Mouse (Mus musculus): Measurements from ENCODE around the gene Cdk20.

Gene Cdk20

GRCm38 (mm10) chr13:64432017-64432995, at the start of gene Cdk20:
Gene Cdk20, plus strand, starts transcription at chr13:64432314.
- in situ Hi-C loops (cut with MboI): loop anchor here (10.0 kb wide), 1 partner anchor 118 kb away; the partner anchor contains the start of gene Aaed1

DNA sequence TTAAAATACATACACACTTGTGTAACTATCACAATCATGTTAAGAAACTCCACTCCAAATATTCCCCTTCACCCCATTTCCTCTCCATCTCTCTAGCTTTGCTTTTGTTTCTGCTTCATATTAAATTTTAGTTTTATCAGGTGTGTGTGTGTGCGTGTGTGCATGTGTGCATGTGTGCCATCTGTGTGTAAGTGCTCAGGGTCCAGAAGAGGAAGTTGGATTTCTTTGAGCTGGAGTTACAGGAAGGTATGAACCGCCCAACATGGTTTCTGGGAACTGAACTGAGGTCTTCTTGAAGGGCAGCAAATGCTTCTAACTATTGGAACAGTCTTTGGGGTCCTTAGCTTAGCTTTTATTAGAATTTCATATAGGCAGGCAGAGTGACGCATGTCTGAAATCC, 47.2 kb upstream of the Cdk20 start:
- in situ Hi-C loops (cut with MboI): no loop called here

GRCm38 (mm10) chr13:64386048-64386447, 46.1 kb upstream of the Cdk20 start:
- in situ Hi-C loops (cut with MboI): no loop called here

- in situ Hi-C loops (cut with MboI): no loop called here
Measured at GRCm38 (mm10) chr13:64388415-64388814, 43.7 kb upstream of the Cdk20 start.

DNA sequence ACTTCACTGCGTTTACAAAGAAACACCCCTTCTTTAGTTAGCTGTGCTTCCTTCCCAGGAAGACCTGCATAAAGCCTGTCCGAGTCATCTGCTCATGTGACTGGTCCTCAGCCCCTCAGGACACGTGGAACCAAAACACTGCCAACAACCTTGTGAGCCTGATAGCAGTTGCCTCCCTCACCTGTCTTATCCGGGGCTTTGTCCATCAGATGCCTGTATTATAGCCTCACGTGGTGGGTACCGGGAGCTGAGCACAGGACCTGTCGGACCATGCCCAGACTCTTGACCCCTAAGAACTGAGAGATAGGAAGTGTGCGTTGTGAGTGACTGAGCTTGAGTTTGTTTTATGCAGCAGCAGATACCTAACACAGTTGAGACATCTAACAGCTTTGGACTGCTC, 35.1 kb upstream of the Cdk20 start:
- in situ Hi-C loops (cut with MboI): no loop called here

DNA sequence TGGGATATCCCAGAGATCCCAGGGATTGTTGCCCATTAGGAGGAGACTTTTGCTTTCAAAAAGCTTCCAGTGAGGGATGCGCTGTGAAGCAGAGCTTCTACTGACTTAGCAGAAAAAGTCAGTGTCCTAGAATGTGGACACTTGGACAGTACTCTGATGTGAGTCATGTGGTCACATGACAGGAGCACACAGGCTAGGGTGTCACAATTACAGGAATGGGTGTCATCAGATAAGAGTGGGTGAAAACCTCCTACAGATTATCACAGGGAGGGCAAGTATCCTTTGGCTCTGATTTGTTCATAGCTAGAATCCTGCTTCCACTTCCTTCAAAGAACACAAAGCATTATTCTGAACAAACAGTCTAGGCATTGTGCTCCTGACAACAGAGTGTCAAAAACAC, 34.0 kb upstream of the Cdk20 start:
- in situ Hi-C loops (cut with MboI): no loop called here

GRCm38 (mm10) chr13:64399906-64400305, 32.2 kb upstream of the Cdk20 start:
- in situ Hi-C loops (cut with MboI): no loop called here

GRCm38 (mm10) chr13:64400801-64401361, 31.2 kb upstream of the Cdk20 start:
- in situ Hi-C loops (cut with MboI): no loop called here

GRCm38 (mm10) chr13:64402006-64402405, 30.1 kb upstream of the Cdk20 start:
- in situ Hi-C loops (cut with MboI): no loop called here

DNA sequence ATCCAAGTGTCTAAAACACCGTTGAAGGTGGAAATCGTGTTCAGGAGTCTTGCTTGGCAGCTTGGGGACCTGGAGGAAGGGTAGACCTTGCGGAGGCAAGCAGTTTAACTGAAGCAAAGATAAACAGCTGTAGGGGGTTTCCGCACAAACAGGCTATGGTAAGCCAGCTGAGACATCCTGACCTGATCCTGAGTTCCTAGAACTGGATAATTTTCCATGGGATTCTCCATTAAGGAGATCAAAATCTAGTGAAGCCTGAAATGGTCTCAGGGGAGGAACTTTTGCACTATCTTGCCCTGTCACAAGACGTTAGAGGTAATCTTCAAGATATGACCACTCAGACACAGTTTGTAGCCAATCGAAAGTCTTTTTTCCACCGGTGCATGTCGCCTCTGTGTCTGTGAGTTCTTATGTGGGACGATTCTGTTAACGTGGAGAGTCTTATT, 29.6 kb upstream of the Cdk20 start:
- in situ Hi-C loops (cut with MboI): no loop called here

DNA sequence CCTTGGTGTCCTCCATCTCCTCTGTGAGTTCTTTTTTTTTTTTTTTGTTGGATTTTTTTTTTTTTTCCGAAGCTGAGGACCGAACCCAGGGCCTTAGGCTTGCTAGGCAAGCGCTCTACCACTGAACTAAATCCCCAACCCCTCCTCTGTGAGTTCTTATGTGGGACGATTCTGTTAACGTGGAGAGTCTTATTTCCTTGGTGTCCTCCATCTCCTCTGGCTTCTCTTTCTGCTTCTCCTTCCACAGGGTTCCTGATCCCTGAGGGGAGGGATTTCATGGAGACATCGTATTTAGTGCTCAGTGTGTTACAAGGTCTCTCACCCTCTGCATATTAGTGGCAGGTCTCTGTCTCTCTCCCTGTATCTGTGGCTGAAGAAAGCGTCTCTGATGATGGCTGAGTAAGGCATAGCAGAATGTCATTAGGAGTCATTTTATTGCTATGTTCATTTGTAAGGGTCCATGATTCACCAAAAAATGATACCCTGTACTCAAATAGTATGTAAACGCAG, 29.1 kb upstream of the Cdk20 start:
- in situ Hi-C loops (cut with MboI): no loop called here

GRCm38 (mm10) chr13:64403519-64403918, 28.6 kb upstream of the Cdk20 start:
- in situ Hi-C loops (cut with MboI): no loop called here

DNA sequence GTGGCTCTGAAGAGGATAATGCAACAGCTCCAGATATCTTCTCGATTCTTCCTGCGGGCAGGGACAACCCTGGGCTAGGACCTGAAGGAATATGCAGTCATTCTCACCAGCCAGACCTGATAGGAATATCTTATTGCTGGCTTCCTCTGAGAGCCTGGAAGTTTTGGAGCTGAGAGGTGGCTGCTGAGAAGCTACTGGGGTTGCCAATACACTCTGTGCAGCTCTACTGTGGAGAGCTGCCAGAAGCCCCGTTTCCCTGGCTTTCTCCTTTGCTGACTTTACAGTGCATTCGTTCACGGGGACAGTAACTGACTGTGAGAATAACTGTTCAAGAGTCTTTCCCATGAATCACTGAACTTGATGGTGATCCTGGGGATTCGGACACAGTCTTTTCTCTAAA, 26.6 kb upstream of the Cdk20 start:
- in situ Hi-C loops (cut with MboI): no loop called here

- in situ Hi-C loops (cut with MboI): no loop called here
Measured at GRCm38 (mm10) chr13:64407992-64408391, 24.1 kb upstream of the Cdk20 start.

DNA sequence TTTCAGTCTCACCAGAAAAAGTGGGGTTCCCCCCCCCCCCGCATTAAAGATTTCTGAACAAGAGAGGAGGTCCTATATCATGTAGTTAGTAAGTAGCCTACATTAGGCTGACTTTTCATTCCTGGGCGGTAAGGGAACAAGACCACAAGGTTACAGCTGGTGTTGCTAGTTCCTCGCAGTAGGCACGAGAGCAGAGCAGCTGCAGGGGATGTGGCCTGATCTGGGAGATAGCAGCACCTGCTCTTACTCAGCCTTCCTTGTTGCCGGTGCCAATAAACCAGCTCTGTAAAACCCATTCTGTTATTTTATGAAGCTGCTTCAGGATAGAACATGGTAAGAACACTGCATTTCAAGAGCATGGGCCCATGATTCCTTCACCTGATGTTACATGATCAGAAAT, 21.5 kb upstream of the Cdk20 start:
- in situ Hi-C loops (cut with MboI): no loop called here

DNA sequence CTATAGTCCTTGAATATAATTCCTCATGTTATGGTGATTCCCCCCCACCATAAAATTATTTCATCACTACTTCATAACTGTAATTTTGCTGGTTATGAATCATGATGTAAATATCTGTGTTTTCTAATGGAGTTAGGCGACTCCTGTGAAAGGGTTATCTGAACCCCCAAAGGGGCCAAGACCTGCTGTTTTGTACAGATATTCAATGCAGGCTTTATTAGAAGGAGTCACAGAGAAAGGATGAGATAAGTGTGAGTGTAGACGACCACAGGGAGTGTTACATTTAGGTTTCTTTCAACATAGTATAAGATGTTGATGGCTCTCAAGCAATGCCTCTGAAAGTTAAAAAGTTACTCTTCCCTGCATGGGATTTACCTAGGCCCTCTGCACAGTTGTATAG, 20.8 kb upstream of the Cdk20 start:
- in situ Hi-C loops (cut with MboI): no loop called here

- in situ Hi-C loops (cut with MboI): no loop called here
Measured at GRCm38 (mm10) chr13:64412752-64413257, 19.3 kb upstream of the Cdk20 start.

DNA sequence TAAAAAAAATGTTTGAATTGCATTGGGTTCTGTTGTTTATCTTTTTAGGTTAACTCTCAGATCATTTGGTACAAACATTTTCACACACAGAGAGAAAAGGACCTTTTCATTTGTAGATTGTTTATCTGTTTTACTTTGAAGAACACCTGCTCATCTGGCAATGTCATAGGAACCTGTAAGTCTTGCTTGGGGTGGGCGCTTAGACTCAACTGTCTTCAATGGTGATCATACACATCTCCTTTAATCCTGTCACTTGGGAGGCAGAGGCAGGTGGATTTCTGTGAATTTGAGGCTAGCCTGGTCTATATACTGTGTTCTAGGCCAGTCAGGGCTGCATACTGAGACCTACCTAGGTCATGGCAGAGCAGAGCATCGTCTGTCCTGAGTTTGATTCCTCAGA, 16.5 kb upstream of the Cdk20 start:
- in situ Hi-C loops (cut with MboI): no loop called here

GRCm38 (mm10) chr13:64416955-64417601, 15.0 kb upstream of the Cdk20 start:
- in situ Hi-C loops (cut with MboI): no loop called here

- in situ Hi-C loops (cut with MboI): no loop called here
Measured at GRCm38 (mm10) chr13:64420847-64421246, 11.3 kb upstream of the Cdk20 start.

DNA sequence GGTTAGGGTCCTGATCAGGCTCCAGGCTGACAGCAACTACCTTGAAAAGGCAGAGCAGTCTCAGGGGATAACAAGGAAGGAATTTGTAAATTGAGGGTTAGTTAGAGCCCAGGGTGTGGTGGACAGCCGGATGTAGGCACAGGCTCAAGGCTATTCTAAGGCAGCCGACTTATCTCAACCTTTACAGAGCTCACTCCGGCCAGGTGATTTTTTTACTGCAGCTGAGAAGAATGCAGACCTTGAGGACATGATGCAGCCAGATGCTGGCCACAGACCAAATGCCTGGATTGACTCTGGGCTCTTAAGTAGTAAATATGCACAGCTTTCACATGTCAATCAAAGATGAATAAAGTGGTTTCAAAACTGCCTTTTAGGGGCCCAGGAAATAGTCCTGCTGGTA, 10.7 kb upstream of the Cdk20 start:
- in situ Hi-C loops (cut with MboI): no loop called here

DNA sequence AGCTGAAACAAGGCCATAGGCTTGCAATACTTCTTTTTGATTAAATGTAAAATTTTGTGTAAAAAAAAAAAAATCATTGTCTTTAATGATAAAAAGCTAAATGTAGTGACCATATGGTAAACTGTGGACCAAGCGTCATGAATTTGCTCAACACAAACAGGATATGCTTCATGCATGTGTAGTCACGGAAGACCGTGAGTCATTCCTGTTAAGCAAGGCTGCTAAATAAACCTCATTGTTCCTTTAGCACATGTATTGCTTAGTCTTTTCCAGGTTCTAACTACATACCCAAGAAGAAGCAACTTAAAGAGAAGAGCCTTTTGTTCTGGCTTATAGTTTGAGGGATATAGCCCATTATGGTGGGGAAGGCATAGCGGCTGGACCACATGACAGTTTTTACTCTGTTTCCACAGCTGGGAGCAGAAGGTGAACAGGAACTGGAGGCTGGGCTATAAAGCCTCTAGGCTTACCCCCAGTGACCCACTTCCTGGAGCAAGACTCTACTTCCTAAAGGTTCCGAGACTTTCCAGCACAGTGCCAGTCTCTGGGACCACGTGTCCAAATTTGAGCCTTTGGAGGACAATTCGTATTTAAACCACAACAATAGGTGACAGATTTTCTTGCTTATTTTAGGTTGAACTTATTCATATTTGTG, 10.0 kb upstream of the Cdk20 start:
- in situ Hi-C loops (cut with MboI): no loop called here

Data from mature B cell (primary cell).